Mouse (Mus musculus): ENCODE results near the gene Gnl3. TPM values are rescaled to one million over a fixed set of nuclear protein-coding genes. Genes with fewer than 3 reads are reported as not detected.

Gnl3 gene
- 96.3 and 99.5 TPM in 2 replicates for polyA plus RNA-seq (2015; fragmentation: Nextera tagmentation; extraction: Ambion mirVana)

DNA sequence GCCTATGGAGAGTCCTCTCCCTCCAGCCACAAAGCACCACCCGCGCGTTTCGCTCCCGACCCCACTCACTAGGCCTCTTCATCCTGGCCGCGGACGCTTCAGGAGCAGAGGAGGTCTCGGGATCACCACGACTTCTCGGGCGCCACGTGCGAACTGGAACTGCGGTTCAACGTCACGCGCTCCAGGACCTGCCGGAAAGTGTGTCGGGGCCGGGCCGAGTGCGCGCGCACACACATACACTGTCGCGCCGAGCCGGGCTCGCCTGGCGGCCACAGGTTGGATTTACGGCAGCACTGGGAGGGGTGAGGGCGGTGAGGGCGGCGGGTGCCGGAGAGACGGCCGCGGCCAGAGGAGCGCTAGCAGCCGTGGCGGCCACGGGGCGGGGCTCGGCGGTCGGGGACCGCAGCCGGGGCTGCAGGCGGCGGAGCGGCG lies at the start of gene Gnl3, which contains the start of gene Pbrm1:
Gene Gnl3 (minus strand): TSS at position 293 of the 432 bp plus-strand sequence.
Gene Pbrm1 (plus strand): TSS at position 279 of the 432 bp plus-strand sequence.
- Histone ChIP-seq H3K27me3 (ENCODE audit: insufficient read depth, low read length) (no peaks in the 10 kb centered on the region), H3K27ac (peak within 1 kb of the TSS; percentile 99), H3K9ac (ENCODE audit: low read depth, low read length) (peak within 1 kb of the TSS; percentile 89), H3K9me3 (replicated peaks; ENCODE audit: low read length) (no peaks in the 10 kb centered on the region), H3K4me1 (replicated peaks; ENCODE audit: insufficient read depth, low read length) (0 out of 2 replicates have a peak, but pooled peaks cover 7% of the 10 kb centered on the region), H3K36me3 (ENCODE audit: insufficient read depth, low read length) (peaks cover 27% of the 10 kb centered on the region), H3K4me3 (replicated peaks; ENCODE audit: low read depth, low read length) (peak within 1 kb of the TSS; percentile 64), H3K4me2 (ENCODE audit: low read length) (peak within 1 kb of the TSS; percentile 64)
- DNase-seq (ENCODE audit: low spot score), result peak; percentile 98
- TF ChIP-seq CTCF (IDR thresholded peaks at IDR 0.05; ENCODE audit: low read depth), result peak; percentile 49; the same call in 1 of the 2 replicates
- WGBS, result under 1% methylated on average over 50 of the region's 53 CpGs
- peak; percentile 96 for ATAC-seq (replicated peaks; ENCODE audit: low FRiP score, low read depth)

DNA sequence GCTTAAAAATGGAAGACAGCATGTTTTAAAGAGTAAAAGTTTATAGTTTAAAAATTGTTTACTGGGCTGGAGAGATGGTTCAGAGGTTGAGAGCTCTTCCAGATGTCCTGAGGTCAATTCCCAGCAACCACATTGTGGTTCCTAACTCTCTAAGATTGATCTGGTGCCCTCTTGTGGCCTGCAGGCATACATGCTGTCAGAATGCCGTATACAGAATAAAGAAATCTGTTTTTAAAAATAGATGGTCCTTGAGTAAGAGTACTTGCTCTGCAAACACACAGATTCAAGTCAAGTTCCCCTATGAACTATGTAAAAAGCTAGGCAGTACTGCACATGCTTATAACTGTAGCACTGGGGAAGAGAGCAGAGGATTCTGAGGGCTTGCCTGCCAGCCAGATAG lies 43.3 kb upstream of the Gnl3 start:
- Histone ChIP-seq H3K9me3 (replicated peaks; ENCODE audit: low read length) (no peaks in the 10 kb centered on the region), H3K4me1 (replicated peaks; ENCODE audit: insufficient read depth, low read length) (no peaks in the 10 kb centered on the region), H3K4me3 (replicated peaks; ENCODE audit: low read depth, low read length) (no peak overlapping the region), H3K9ac (ENCODE audit: low read depth, low read length) (no peak overlapping the region), H3K27ac (no peak overlapping the region), H3K4me2 (ENCODE audit: low read length) (no peak overlapping the region), H3K27me3 (ENCODE audit: insufficient read depth, low read length) (no peaks in the 10 kb centered on the region), H3K36me3 (ENCODE audit: insufficient read depth, low read length) (peaks cover 47% of the 10 kb centered on the region; the same call in 1 of the 2 replicates)
- DNase-seq (ENCODE audit: low spot score) (peak; percentile 37), ATAC-seq (replicated peaks; ENCODE audit: low FRiP score, low read depth) (no peak)
- WGBS, result 74% methylated on average over 1 of the region's 1 CpGs
- peak; percentile 64 for TF ChIP-seq CTCF (IDR thresholded peaks at IDR 0.05; ENCODE audit: low read depth)

DNA sequence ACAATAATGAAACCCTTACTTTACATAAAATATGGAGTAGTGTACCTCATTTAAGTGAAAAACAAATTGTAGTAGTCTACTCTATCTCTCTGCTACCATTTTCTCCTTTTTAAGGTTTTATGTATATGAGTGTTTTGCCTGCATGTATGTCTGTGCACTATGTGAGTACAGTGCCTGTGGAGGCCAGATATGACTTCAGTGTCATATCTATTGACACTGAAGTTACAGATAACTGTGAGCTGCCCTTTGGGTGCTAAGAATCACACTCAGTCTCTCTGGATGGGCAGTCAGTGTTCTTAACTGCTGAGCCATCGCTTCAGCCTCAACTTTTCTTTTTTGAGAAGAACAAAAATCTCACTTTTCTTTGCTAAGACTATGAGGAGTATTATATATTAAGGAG lies 26.9 kb upstream of the Gnl3 start:
- H3K27me3 ChIP-seq (ENCODE audit: insufficient read depth, low read length), result no peaks in the 10 kb centered on the region
- H3K4me2 ChIP-seq (ENCODE audit: low read length), result no peak overlapping the region
- peaks cover 50% of the 10 kb centered on the region for H3K36me3 ChIP-seq (ENCODE audit: insufficient read depth, low read length)
- no peaks in the 10 kb centered on the region for H3K9me3 ChIP-seq (replicated peaks; ENCODE audit: low read length)
- no peak overlapping the region for H3K9ac ChIP-seq (ENCODE audit: low read depth, low read length)
- H3K4me3 ChIP-seq (replicated peaks; ENCODE audit: low read depth, low read length), result no peak overlapping the region
- H3K27ac ChIP-seq, result no peak overlapping the region
- DNase-seq (ENCODE audit: low spot score), result no peak
- ATAC-seq (replicated peaks; ENCODE audit: low FRiP score, low read depth), result no peak
- H3K4me1 ChIP-seq (replicated peaks; ENCODE audit: insufficient read depth, low read length), result no peaks in the 10 kb centered on the region
- no peak for TF ChIP-seq CTCF (IDR thresholded peaks at IDR 0.05; ENCODE audit: low read depth)
- 100% methylated on average over 1 of the region's 1 CpGs for WGBS

DNA sequence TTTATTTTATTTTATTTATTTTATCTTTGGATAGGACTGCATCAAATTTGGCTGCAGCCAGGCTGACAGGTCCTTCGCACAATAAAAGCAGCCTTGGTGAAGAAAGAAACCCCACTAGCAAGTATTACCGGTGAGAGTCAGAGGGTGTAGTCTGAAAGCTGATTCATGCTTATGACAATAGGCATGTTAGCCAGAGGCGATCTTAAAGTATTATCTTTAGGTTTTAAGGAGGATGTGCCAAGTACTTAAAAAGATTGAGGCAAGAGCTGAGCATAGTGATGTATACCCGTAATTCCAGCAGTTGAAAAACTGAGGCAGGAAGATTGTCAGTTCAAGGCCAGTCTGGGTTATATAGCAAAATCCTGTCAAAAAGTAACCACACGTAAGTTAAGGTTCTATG lies 26.3 kb upstream of the Gnl3 start:
- Histone ChIP-seq H3K27ac (no peak overlapping the region), H3K36me3 (ENCODE audit: insufficient read depth, low read length) (peaks cover 47% of the 10 kb centered on the region), H3K9me3 (replicated peaks; ENCODE audit: low read length) (no peaks in the 10 kb centered on the region), H3K4me2 (ENCODE audit: low read length) (no peak overlapping the region), H3K9ac (ENCODE audit: low read depth, low read length) (no peak overlapping the region), H3K4me3 (replicated peaks; ENCODE audit: low read depth, low read length) (no peak overlapping the region), H3K27me3 (ENCODE audit: insufficient read depth, low read length) (no peaks in the 10 kb centered on the region), H3K4me1 (replicated peaks; ENCODE audit: insufficient read depth, low read length) (no peaks in the 10 kb centered on the region)
- WGBS, result 97% methylated on average over 5 of the region's 5 CpGs
- no peak for TF ChIP-seq CTCF (IDR thresholded peaks at IDR 0.05; ENCODE audit: low read depth)
- no peak for ATAC-seq (replicated peaks; ENCODE audit: low FRiP score, low read depth)
- DNase-seq (ENCODE audit: low spot score), result no peak

DNA sequence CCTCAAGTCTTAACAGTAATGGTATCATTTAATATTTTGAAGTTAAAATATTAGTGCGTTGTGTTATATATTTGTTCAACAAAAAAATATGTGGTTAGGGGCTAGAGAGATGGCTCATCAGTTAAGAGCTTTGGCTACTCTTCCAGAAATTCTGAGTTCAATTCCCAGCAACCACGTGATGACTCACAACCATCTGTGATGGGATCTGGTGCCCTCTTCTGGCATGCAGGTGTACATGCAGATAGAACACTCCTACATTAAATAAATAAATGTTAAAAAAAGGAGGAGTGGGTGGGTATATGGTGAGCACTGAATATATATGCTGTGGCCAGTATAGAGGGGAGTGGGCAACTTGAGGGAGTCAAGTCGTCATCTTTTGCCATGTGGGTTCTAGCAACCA lies 6.8 kb upstream of the Gnl3 start:
- Histone ChIP-seq H3K4me2 (ENCODE audit: low read length) (no peak overlapping the region), H3K4me3 (replicated peaks; ENCODE audit: low read depth, low read length) (no peak overlapping the region), H3K4me1 (replicated peaks; ENCODE audit: insufficient read depth, low read length) (no peaks in the 10 kb centered on the region), H3K9me3 (replicated peaks; ENCODE audit: low read length) (no peaks in the 10 kb centered on the region), H3K27ac (no peak overlapping the region), H3K27me3 (ENCODE audit: insufficient read depth, low read length) (no peaks in the 10 kb centered on the region), H3K9ac (ENCODE audit: low read depth, low read length) (no peak overlapping the region), H3K36me3 (ENCODE audit: insufficient read depth, low read length) (peaks cover 36% of the 10 kb centered on the region)
- DNase-seq (ENCODE audit: low spot score) (no peak), ATAC-seq (replicated peaks; ENCODE audit: low FRiP score, low read depth) (no peak)
- WGBS, result 77% methylated on average over 3 of the region's 3 CpGs
- peak; percentile 56 for TF ChIP-seq CTCF (IDR thresholded peaks at IDR 0.05; ENCODE audit: low read depth)

DNA sequence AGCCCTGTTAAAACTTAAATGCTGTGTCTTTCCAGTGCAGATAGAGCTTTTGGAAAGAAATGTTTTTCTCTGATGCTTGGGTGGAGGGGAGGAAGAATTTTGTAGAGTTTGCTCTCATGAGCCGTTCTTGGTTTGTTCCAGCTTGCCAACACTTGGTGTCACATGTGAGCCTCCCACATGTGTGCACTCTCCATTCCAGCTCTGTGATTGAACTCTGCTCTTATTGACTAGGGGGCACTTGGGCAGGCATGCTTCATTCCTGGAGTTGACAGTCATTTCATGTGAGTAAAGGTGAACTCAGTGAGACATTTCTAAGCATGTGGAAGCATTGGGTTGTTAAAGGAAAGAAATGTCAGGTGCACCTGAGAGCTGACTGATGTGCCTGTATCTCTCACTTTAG lies 3.6 kb upstream of the Gnl3 start:
- H3K36me3 ChIP-seq (ENCODE audit: insufficient read depth, low read length), result peaks cover 24% of the 10 kb centered on the region
- ATAC-seq (replicated peaks; ENCODE audit: low FRiP score, low read depth), result no peak
- no peak overlapping the region for H3K27ac ChIP-seq
- DNase-seq (ENCODE audit: low spot score), result peak; percentile 9
- no peak for TF ChIP-seq CTCF (IDR thresholded peaks at IDR 0.05; ENCODE audit: low read depth)
- 0 out of 2 replicates have a peak, but pooled peaks cover under 1% of the 10 kb centered on the region for H3K4me1 ChIP-seq (replicated peaks; ENCODE audit: insufficient read depth, low read length)
- 15% methylated on average over 1 of the region's 1 CpGs for WGBS
- H3K27me3 ChIP-seq (ENCODE audit: insufficient read depth, low read length), result no peaks in the 10 kb centered on the region
- no peak overlapping the region for H3K9ac ChIP-seq (ENCODE audit: low read depth, low read length)
- no peak overlapping the region for H3K4me2 ChIP-seq (ENCODE audit: low read length)
- H3K4me3 ChIP-seq (replicated peaks; ENCODE audit: low read depth, low read length), result no peak overlapping the region
- H3K9me3 ChIP-seq (replicated peaks; ENCODE audit: low read length), result no peaks in the 10 kb centered on the region

Data from kidney, postnatal 0 days (tissue).